Mouse (Mus musculus) heart, embryonic 10.5 days (tissue): Measurements from ENCODE around the gene Gm10778. TPM values are rescaled to one million over a fixed set of nuclear protein-coding genes. Genes with fewer than 3 reads are reported as not detected.

Source experiments
- DNase-seq: peaks from one replicate; pipeline ENCODE4 v3.0.0-alpha.2; 2017; ENCODE audit warnings: low spot score
- H3K27ac ChIP-seq: fragments of 300-500 bp; sonication (generic); 2 replicates; pipeline ENCODE4 v1.5.1; 2016; ENCODE audit warnings: mild to moderate bottlenecking
- H3K27me3 ChIP-seq: fragments of 300-500 bp; sonication (generic); 2 replicates; pipeline ENCODE4 v1.6.1; 2016; ENCODE audit warnings: mild to moderate bottlenecking; ENCODE audit not compliant: poor library complexity, insufficient read depth, severe bottlenecking
- H3K36me3 ChIP-seq: fragments of 300-500 bp; sonication (generic); 2 replicates; pipeline ENCODE4 v1.6.1; 2016; ENCODE audit warnings: mild to moderate bottlenecking, moderate library complexity
- H3K4me1 ChIP-seq: fragments of 300-500 bp; sonication (generic); 2 replicates; pipeline ENCODE4 v1.6.1; 2016; ENCODE audit warnings: mild to moderate bottlenecking
- H3K4me3 ChIP-seq: fragments of 300-500 bp; sonication (generic); 2 replicates; pipeline ENCODE4 v1.5.1; 2016; ENCODE audit warnings: mild to moderate bottlenecking, moderate library complexity
- H3K9me3 ChIP-seq: fragments of 300-500 bp; sonication (generic); 2 replicates; pipeline ENCODE4 v1.6.1; 2016; ENCODE audit warnings: mild to moderate bottlenecking, moderate library complexity
- WGBS: fragments of 180-500 bp; shearing (Covaris S2); methylation state at CpG from one replicate; pipeline ENCODE4 v1.1.7; 2016; 5-methylcytosine and 5-hydroxymethylcytosine counted together
- polyA plus RNA-seq: library from polyadenylated mRNA; unstranded; fragments of >200 nt; fragmentation: Nextera tagmentation; extraction: Ambion mirVana; gene quantifications from 2 replicates; pipeline ENCODE4 v1.2.1, GENCODE M21; 2016

The Gm10778 gene
- polyA plus RNA-seq, 1 experiment from 2014 or later = 4.1 TPM

GRCm38 (mm10) chr10:81612779-81613178, 36.1 kb upstream of the Gm10778 start:
- Histone ChIP-seq H3K27me3 (no peaks in the 10 kb centered on the region; the same call in 1 of the 2 replicates), H3K27ac (no peak overlapping the region), H3K4me1 (no peaks in the 10 kb centered on the region), H3K9me3 (no peaks in the 10 kb centered on the region), H3K36me3 (peaks cover 16% of the 10 kb centered on the region; the same call in 1 of the 2 replicates), H3K4me3 (no peak overlapping the region)
- WGBS = 63% methylated on average over 3 of the region's 3 CpGs
- DNase-seq = no peak

GRCm38 (mm10) chr10:81615486-81615885, 33.4 kb upstream of the Gm10778 start:
- H3K27ac ChIP-seq = no peak overlapping the region
- 75% methylated on average over 6 of the region's 6 CpGs for WGBS
- H3K4me3 ChIP-seq = no peak overlapping the region
- no peaks in the 10 kb centered on the region; the same call in 1 of the 2 replicates for H3K27me3 ChIP-seq
- no peaks in the 10 kb centered on the region for H3K4me1 ChIP-seq
- no peaks in the 10 kb centered on the region for H3K36me3 ChIP-seq
- no peaks in the 10 kb centered on the region for H3K9me3 ChIP-seq
- DNase-seq = no peak

GRCm38 (mm10) chr10:81619976-81620375, 28.9 kb upstream of the Gm10778 start:
- H3K4me3 ChIP-seq = no peak overlapping the region
- H3K9me3 ChIP-seq = no peaks in the 10 kb centered on the region
- no peaks in the 10 kb centered on the region for H3K27me3 ChIP-seq
- peaks cover 42% of the 10 kb centered on the region for H3K36me3 ChIP-seq
- H3K27ac ChIP-seq = no peak overlapping the region
- no peak for DNase-seq
- 85% methylated on average over 5 of the region's 5 CpGs for WGBS
- H3K4me1 ChIP-seq = peaks cover 8% of the 10 kb centered on the region; the same call in 1 of the 2 replicates

- H3K27me3 ChIP-seq = no peaks in the 10 kb centered on the region
- peaks cover 11% of the 10 kb centered on the region; the same call in 1 of the 2 replicates for H3K4me1 ChIP-seq
- H3K36me3 ChIP-seq = peaks cover 50% of the 10 kb centered on the region
- no peak overlapping the region for H3K4me3 ChIP-seq
- DNase-seq = no peak
- H3K27ac ChIP-seq = no peak overlapping the region
- H3K9me3 ChIP-seq = no peaks in the 10 kb centered on the region
- WGBS = 44% methylated on average over 9 of the region's 9 CpGs
Measured at GRCm38 (mm10) chr10:81620786-81621185, 28.1 kb upstream of the Gm10778 start.

- no peak overlapping the region for H3K27ac ChIP-seq
- 50% methylated on average over 8 of the region's 8 CpGs for whole genome bisulfite sequencing
- H3K36me3 ChIP-seq = peaks cover 57% of the 10 kb centered on the region
- H3K4me3 ChIP-seq = no peak overlapping the region
- no peaks in the 10 kb centered on the region for H3K27me3 ChIP-seq
- no peak for DNase-seq
- H3K9me3 ChIP-seq = no peaks in the 10 kb centered on the region
- H3K4me1 ChIP-seq = peaks cover 33% of the 10 kb centered on the region
Measured at GRCm38 (mm10) chr10:81623441-81623840, 25.4 kb upstream of the Gm10778 start.

GRCm38 (mm10) chr10:81626101-81626993, 22.5 kb upstream of the Gm10778 start:
- H3K9me3 ChIP-seq = no peaks in the 10 kb centered on the region
- H3K4me1 ChIP-seq = peaks cover 34% of the 10 kb centered on the region
- H3K36me3 ChIP-seq = peaks cover 50% of the 10 kb centered on the region
- H3K4me3 ChIP-seq = peak overlapping the region; percentile 77
- no peak for DNase-seq
- 88% methylated on average over 22 of the region's 22 CpGs for WGBS
- H3K27me3 ChIP-seq = no peaks in the 10 kb centered on the region
- H3K27ac ChIP-seq = peak overlapping the region; percentile 95

- H3K4me1 ChIP-seq = peaks cover 34% of the 10 kb centered on the region
- H3K4me3 ChIP-seq = peak within 1 kb of the TSS; percentile 77
- peak; percentile 97 for DNase-seq
- H3K27me3 ChIP-seq = no peaks in the 10 kb centered on the region
- H3K9me3 ChIP-seq = no peaks in the 10 kb centered on the region
- peak within 1 kb of the TSS; percentile 95 for H3K27ac ChIP-seq
- WGBS = 6% methylated on average over 40 of the region's 40 CpGs
- H3K36me3 ChIP-seq = peaks cover 43% of the 10 kb centered on the region
Measured at GRCm38 (mm10) chr10:81626994-81627835, 21.6 kb upstream of the Gm10778 start, which contains the start of gene Sirt6. Sirt6 (minus strand) TSS chr10:81627797.

- peak overlapping the region; percentile 95 for H3K27ac ChIP-seq
- no peaks in the 10 kb centered on the region for H3K9me3 ChIP-seq
- no peak for DNase-seq
- H3K36me3 ChIP-seq = peaks cover 37% of the 10 kb centered on the region
- WGBS = 58% methylated on average over 7 of the region's 7 CpGs
- peaks cover 34% of the 10 kb centered on the region for H3K4me1 ChIP-seq
- H3K4me3 ChIP-seq = peak overlapping the region; percentile 77
- no peaks in the 10 kb centered on the region for H3K27me3 ChIP-seq
Measured at GRCm38 (mm10) chr10:81627836-81628220, 21.0 kb upstream of the Gm10778 start.

- no peaks in the 10 kb centered on the region for H3K9me3 ChIP-seq
- H3K27me3 ChIP-seq = no peaks in the 10 kb centered on the region
- H3K27ac ChIP-seq = peak within 1 kb of the TSS; percentile 95
- no peak for DNase-seq
- peak within 1 kb of the TSS; percentile 77 for H3K4me3 ChIP-seq
- H3K36me3 ChIP-seq = peaks cover 31% of the 10 kb centered on the region
- peaks cover 38% of the 10 kb centered on the region for H3K4me1 ChIP-seq
- 71% methylated on average over 16 of the region's 16 CpGs for WGBS
Measured at GRCm38 (mm10) chr10:81628390-81628789, 20.5 kb upstream of the Gm10778 start, which contains the start of gene Ankrd24. Ankrd24 (plus strand) TSS chr10:81628540.

GRCm38 (mm10) chr10:81633253-81634099, 15.4 kb upstream of the Gm10778 start:
- WGBS = 4% methylated on average over 37 of the region's 37 CpGs
- Histone ChIP-seq H3K36me3 (no peaks in the 10 kb centered on the region), H3K9me3 (no peaks in the 10 kb centered on the region), H3K27ac (peak overlapping the region; percentile 78), H3K27me3 (no peaks in the 10 kb centered on the region; the same call in 1 of the 2 replicates), H3K4me3 (peak overlapping the region; percentile 67), H3K4me1 (peaks cover 17% of the 10 kb centered on the region)
- peak; percentile 95 for DNase-seq

GRCm38 (mm10) chr10:81636338-81636737, 12.5 kb upstream of the Gm10778 start:
- no peak for DNase-seq
- no peak overlapping the region for H3K27ac ChIP-seq
- no peaks in the 10 kb centered on the region; the same call in 1 of the 2 replicates for H3K27me3 ChIP-seq
- 14% methylated on average over 8 of the region's 8 CpGs for WGBS
- peaks cover 16% of the 10 kb centered on the region for H3K4me1 ChIP-seq
- no peaks in the 10 kb centered on the region for H3K9me3 ChIP-seq
- H3K36me3 ChIP-seq = no peaks in the 10 kb centered on the region; the same call in 1 of the 2 replicates
- no peak overlapping the region for H3K4me3 ChIP-seq

- peaks cover 26% of the 10 kb centered on the region for H3K4me1 ChIP-seq
- 70% methylated on average over 6 of the region's 6 CpGs for WGBS
- no peaks in the 10 kb centered on the region; the same call in 1 of the 2 replicates for H3K27me3 ChIP-seq
- no peaks in the 10 kb centered on the region; the same call in 1 of the 2 replicates for H3K36me3 ChIP-seq
- DNase-seq = no peak
- no peaks in the 10 kb centered on the region for H3K9me3 ChIP-seq
- H3K27ac ChIP-seq = no peak overlapping the region
- no peak overlapping the region for H3K4me3 ChIP-seq
Measured at GRCm38 (mm10) chr10:81638101-81638500, 10.8 kb upstream of the Gm10778 start.
